Mouse (Mus musculus) c-Kit-positive CD71-negative TER-119-negative erythroid progenitor cells, embryonic 14.5 days (primary cell): ENCODE data around the gene Tmem30b.
"Not testable (repeated sequence)": the region's sequence is repeated elsewhere in the genome, so short reads cannot be mapped to it uniquely, and the experiment has no call there.

Experiments
- DNase-seq: peaks from one replicate; pipeline ENCODE4 v3.0.0-alpha.2; 2013; ENCODE audit warnings: low read depth

Tmem30b gene

DNA sequence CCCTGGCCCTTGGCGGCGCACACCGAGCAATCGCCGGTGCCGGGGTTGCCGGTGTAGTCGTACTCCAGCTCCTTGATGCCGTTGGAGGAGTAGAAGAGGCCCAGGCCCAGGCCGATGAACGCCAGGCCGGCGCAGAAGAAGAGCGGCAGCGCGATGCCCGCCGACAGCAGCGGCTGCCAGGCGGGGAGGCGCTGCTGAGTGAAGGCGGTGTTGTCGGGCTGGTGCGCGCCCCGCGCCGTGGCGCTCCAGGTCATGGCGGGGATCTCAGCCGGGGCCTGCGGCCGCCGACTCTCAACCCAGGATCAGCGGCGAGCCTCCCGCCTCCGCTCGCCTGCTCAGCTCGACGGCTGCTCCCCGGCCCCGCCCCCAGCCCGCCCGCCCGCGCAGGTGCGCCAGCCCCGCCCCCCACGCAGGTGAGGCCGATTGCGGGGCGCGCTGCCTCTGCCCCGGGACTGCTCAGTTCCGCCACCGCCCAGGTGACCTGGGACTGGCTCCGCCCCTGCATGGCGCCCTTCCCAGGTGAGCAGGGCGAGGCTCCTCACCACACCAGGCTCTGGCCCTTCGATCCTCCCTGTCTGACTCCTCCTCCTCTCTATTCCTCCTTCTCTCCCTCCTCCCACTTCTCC, at the start of gene Tmem30b:
Tmem30b (minus strand) TSS at position 307 of the 626 bp plus-strand sequence.
- DNase-seq, result no peak

DNA sequence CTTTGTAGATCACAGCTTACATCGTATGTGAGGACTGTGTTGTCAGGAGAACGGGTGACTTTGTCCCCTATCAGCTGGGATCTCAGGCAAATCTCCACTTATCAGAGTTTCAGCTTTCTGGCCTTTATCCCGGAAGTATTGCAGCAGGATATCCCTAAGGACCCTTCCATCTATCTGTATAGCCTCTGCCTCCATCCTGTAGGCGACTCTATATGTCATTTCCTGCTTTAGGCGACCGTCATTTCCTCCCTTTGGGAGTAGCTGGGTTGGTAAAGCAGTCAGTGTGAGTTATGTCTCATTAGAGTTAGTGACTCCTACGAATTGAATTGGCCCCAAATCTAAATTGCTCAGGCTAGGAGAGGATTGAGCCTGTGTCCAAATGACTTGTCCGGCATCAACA, 49.0 kb upstream of the Tmem30b start:
- no peak for DNase-seq

GRCm38 (mm10) chr12:73594177-73594745, 48.1 kb upstream of the Tmem30b start:
- DNase-seq, result no peak

DNA sequence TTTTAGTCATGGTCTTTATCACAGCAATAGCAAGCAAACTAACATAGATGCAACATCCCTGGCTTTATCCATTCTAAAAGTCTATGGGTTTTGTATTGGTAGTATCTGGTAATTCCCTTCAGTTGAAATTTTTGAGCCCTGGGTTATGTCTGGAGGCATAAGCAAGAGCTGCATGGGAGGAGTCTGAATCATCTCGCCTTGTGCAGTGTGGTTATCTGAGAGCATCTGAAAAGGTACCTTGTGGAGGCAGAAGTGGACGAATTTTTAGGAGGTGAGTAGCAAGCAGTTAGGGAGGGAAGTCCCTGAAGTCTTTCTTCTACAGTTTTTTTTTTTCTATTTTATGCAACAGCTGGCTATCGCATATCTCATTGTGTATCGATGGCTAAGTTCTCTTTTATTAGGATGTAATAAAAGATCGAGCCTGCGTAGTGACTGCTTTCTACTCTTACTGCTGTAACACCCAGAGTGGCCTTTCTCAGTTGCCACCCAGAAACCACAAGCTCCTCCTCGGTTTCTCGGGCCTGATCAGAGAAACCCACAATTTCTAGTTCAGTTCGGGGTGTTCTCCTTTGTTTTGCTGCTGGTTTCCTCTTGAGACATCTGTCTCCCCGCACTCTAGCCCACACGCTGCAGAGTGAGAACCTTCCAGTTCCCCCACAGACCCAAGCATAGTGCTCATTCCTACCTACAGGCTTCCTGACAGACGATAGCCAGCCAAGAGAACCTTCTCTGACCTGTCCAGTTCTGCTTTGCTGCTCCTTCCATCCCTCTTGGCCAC, 47.0 kb upstream of the Tmem30b start:
- peak; percentile 49 for DNase-seq

DNA sequence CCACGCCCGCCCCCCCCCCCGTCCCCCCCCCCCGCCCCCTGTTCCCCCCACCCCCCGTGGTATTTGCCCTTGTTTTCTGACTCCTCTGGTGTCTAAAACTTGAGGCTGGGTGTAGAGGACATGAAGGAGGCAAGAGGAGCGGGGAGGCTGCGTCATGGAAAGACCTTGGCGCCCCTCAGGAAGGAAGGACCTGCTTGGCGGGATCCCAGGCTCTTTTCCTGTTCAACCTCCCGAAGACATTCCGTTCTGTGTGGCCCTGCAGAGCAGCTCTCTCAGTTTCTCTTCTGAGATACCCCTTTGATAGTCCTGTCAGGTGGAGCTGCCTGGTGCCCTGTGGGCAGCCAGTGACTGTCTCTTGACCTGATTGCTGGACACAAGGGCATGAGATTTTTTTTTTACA, 45.4 kb upstream of the Tmem30b start:
- DNase-seq, result no peak

- no peak for DNase-seq
Measured at GRCm38 (mm10) chr12:73590627-73591276, 44.6 kb upstream of the Tmem30b start.

DNA sequence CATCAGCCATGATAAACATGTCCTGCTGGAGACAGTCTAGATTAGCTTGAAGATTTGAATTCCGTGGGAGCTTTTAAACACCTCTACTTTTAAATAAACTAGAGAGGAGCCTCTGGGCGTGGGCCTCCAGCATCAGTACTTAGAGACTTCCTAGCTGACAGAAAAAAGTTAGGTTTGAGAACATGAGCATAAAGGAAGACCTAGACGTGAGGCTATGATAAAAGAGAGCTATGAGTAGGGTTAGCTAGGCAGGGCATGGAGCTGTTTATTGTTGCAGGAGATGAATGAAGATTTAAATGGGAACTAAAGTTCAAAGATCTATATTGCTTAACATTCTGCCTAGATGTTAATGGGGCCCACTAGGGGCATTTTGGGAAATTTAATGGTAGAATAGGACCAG, 41.1 kb upstream of the Tmem30b start:
- DNase-seq, result no peak

DNA sequence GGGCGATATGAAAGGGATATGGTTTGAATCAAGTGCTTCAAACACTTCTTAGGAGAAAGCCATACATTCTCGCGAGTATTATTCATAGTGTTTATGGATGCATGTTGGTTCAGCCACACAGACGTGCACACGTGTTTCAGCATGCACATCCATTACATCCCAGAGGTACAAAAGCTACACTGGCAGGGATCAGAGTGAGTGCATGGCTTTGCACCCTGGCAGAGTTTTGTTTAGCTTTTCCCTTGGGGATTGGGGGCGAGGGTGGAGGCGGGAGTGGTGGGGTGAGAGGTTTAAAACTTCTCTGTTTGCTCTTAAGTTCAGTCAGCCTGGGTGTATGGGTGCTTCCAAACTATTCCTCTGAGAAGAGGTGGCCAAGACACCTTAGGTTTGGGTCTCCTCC, 39.7 kb upstream of the Tmem30b start:
- no peak for DNase-seq

GRCm38 (mm10) chr12:73585241-73585801, 39.1 kb upstream of the Tmem30b start:
- DNase-seq, result no peak

DNA sequence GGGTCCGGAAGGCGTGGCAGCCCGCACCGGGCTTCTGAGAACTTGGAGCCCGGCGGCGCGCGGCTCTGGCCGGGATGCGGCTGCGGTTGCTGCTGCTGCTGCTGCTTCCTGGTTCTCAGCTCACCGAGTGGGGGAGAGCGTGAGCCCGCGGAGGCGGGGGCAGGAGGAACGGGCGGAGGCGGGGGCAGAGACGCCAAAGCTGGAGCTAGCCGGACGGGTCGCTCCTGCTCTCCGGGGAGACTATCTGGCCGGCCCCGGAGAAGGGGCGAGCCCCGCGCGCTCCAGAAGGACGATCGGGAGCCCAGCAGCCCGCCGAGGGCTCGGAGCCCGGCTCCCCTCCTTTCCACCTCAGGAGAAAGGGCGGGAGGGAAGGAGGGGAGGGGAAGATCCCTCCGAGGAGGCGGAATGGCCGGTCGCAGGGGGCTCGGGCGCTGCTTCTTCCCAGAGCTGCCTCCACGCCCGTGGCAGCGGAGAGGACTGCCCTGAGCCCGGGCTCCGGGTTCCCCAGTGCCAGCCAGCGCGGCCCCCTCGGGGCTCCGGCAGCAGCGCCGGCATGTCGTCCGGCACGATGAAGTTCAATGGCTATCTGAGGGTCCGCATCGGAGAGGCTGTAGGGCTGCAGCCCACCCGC, 38.5 kb upstream of the Tmem30b start, which contains the start of gene Prkch:
Prkch (plus strand) TSS at position 187 of the 631 bp plus-strand sequence.
- peak; percentile 66 for DNase-seq

DNA sequence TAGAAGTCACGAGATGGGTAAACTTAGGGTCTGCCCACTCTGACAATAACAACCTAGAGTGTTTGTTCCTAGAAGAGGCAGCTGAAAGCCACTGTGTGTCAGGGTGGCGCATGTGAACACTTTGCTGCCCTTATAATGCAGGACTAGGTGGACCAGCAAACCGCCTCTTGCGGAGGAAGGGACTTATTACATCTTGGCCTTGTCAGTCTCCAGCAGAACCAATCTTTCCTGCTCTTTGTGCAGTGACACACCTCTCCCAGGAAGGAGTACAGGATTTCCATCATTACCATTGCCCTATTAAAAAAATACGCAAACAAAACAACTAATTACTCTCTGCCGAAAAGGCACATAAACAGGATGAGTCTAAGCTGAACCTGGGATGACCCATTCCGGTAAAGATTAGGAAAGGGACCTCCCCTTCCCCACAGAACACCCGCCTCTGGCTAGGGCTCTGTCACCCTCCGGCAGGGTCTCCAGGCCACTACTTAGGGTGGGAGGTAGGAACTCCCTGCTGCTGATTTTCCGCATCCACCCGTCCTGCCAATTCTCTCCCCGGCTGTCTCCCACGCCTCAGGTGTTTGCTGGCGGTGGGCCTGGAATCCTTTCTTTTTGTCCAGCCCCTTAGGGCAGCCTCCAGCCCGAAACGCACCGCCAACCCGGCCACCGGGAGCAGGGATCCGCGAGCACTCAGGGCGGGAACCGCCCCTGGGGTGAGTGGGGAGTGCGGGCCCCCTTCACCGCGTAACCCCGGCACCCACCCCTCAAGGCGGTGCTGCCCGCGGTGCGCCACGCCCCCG, 37.8 kb upstream of the Tmem30b start:
- no peak for DNase-seq

GRCm38 (mm10) chr12:73583318-73583717, 37.1 kb upstream of the Tmem30b start:
- DNase-seq, result no peak

DNA sequence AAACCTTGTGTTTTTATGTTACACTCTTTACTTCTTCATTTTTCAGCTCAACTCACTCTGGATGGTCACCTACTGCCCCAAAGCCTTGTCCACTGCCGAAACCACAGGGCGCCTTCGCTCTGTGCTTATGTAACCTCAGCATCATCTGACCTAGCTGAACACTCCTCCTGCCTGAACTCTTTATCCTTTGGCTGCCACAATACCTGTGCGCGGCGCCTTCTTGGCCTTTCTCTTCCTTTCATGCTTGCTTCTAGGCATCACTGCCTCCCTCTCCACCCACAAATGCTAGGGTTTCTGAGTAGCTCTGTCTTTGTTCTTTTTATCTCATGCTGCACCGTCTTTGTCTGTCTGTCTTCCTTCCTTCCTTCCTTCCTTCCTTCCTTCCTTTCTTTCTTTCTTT, 34.6 kb upstream of the Tmem30b start:
- DNase-seq, result no peak

DNA sequence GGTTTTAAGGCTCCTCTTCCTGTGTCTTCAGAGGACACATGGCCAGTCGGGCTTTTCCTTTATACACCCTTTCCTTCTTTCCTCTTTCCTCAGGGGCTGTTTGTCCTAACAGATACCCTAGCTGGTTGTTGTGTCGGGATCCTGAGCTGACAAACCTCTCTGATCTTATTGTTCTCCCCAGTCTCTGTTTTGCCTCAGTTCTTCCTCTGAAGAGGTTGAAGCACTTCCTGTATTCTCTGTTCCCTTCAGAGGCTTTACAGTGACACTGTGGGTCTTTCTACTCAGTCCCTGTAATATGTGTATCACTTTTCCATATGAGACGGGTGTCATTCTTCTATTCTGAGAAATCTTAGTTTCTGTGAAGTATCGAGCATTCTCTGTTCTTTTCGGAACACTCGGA, 31.9 kb upstream of the Tmem30b start:
- no peak for DNase-seq

- DNase-seq, result no peak
Measured at GRCm38 (mm10) chr12:73574632-73575031, 28.4 kb upstream of the Tmem30b start.

- no peak for DNase-seq
Measured at GRCm38 (mm10) chr12:73565620-73565969, 19.4 kb upstream of the Tmem30b start.

GRCm38 (mm10) chr12:73564795-73565619, 18.8 kb upstream of the Tmem30b start:
- peak; percentile 68 for DNase-seq

- no peak for DNase-seq
Measured at GRCm38 (mm10) chr12:73564176-73564575, 18.0 kb upstream of the Tmem30b start.

DNA sequence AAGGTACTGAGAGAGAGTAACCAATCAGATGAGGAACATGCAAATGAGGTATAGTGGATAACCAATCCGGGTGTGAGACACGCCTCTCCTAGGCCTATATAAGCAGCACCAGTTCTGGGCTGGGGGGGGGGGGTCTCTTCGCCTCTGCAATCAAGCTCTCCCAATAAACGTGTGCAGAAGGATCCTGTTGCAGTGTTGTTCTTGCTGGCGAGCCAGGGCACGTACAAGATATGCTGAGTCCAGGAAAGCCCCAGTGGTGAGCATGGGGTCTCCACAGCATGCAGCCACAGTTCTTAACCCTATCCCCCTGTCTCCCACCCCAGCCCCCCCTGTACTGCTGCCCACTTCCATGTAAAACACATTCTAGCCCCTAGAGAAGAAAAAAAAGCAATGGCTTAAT, 16.9 kb upstream of the Tmem30b start:
- DNase-seq, result not testable (repeated sequence)

DNA sequence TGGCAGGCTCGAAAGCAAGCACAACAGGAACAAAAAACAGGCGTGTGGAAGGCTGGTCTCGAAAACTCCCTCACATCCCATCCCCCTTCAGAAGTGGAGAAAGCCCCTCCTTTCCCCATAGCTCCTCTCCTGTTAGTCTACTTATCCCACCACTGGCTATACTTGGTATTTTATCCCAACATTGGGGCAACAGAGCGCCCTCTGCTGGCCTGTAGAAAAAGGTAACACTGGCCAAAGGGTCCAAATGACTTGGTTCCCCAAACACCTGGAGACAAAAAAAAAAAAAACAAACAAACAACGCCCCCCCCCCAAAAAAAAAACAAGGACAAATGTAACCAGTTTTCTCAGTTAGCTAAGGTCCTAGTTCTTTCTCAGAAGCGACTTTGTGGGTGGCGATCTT, 13.9 kb upstream of the Tmem30b start:
- no peak for DNase-seq
